Mouse (Mus musculus) forebrain, embryonic 12.5 days (tissue): ENCODE results near the gene Ntf3. TPM values are rescaled to one million over a fixed set of nuclear protein-coding genes. Genes with fewer than 3 reads are reported as not detected.

Experiments used
- ATAC-seq: fragments of 200-750 bp; cut with Nextera tagmentation; 2 replicates; pipeline ENCODE4 v1.8.0; 2017; ENCODE audit warnings: moderate TSS enrichment; ENCODE audit not compliant: low FRiP score
- H3K27ac ChIP-seq: fragments of 300-500 bp; sonication (generic); 2 replicates; pipeline ENCODE4 v1.5.1; 2016; ENCODE audit warnings: mild to moderate bottlenecking
- H3K27me3 ChIP-seq: fragments of 300-500 bp; sonication (generic); 2 replicates; pipeline ENCODE4 v1.6.1; 2016; ENCODE audit warnings: mild to moderate bottlenecking
- H3K36me3 ChIP-seq: fragments of 300-500 bp; sonication (generic); replicated peaks from 2 replicates; pipeline ENCODE4 v1.6.1; 2016; ENCODE audit warnings: mild to moderate bottlenecking
- H3K4me1 ChIP-seq: fragments of 300-500 bp; sonication (generic); 2 replicates; pipeline ENCODE4 v1.6.1; 2016
- H3K4me2 ChIP-seq: fragments of 300-500 bp; sonication (generic); 2 replicates; pipeline ENCODE4 v1.6.1; 2016; ENCODE audit warnings: mild to moderate bottlenecking, moderate library complexity
- H3K4me3 ChIP-seq: fragments of 300-500 bp; sonication (generic); replicated peaks from 2 replicates; pipeline ENCODE4 v1.5.1; 2016; ENCODE audit warnings: mild to moderate bottlenecking
- H3K9ac ChIP-seq: fragments of 300-500 bp; sonication (generic); 2 replicates; pipeline ENCODE4 v1.6.1; 2016; ENCODE audit warnings: mild to moderate bottlenecking
- H3K9me3 ChIP-seq: fragments of 300-500 bp; sonication (generic); 2 replicates; pipeline ENCODE4 v1.6.1; 2016
- WGBS: fragments of 180-500 bp; shearing (Covaris S2); methylation state at CpG from one replicate; pipeline ENCODE4 v1.1.7; 2016; 5-methylcytosine and 5-hydroxymethylcytosine counted together
- polyA plus RNA-seq: library from polyadenylated mRNA; unstranded; fragments of >200 nt; fragmentation: Nextera tagmentation; extraction: Ambion mirVana; gene quantifications from 2 replicates; pipeline ENCODE4 v1.2.1, GENCODE M21; 2016

The Ntf3 gene
- polyA plus RNA-seq, 1 experiment from 2014 or later, result 3.2 TPM

GRCm38 (mm10) chr6:126167208-126167590 lies 489 bp upstream of the Ntf3 start:
- under 1% methylated on average over 6 of the region's 6 CpGs for WGBS
- H3K9ac ChIP-seq, result no peak overlapping the region

DNA sequence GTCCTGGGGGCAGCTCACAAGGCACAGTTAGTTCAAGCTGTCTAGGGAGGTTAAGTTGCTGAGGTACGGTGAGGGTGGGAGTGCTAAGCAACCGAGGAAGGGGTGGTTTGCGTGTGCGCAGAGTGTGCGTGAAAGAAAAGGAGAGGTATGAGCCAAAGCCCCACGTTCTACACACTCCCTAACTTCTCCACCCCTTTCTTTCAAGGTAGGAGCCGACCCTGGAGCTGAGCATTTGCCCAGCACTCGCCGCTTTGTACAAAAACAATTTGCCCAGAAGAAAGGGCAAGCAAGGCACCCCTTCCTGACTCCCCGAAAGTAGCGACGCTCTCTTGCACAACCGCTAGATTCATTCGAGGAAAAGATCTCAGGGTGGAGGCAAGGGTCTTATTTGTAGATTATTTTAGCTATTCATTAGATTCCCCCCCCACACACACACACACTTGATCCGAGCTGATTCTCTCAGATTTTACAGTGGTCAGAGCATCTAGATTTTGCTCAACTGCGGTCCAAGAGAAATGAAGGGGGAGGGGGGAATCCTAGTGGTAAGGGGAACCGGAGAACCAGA lies 1.0 kb downstream of the Ntf3 start:
- Histone ChIP-seq H3K4me1 (peaks cover 54% of the 10 kb centered on the region), H3K36me3 (no peaks in the 10 kb centered on the region), H3K27ac (no peak overlapping the region), H3K9me3 (no peaks in the 10 kb centered on the region), H3K27me3 (peaks cover 75% of the 10 kb centered on the region), H3K4me2 (peak overlapping the region; percentile 60), H3K4me3 (peak overlapping the region; percentile 31; the same call in 1 of the 2 replicates), H3K9ac (no peak overlapping the region)
- 2% methylated on average over 17 of the region's 17 CpGs for WGBS
- ATAC-seq, result no peak

More at GRCm38 (mm10) chr6:126167208-126167590, 489 bp upstream of the Ntf3 start:
- peaks cover 50% of the 10 kb centered on the region for H3K4me1 ChIP-seq
- no peaks in the 10 kb centered on the region for H3K9me3 ChIP-seq
- H3K27ac ChIP-seq, result no peak overlapping the region
- H3K4me3 ChIP-seq, result peak overlapping the region; percentile 31
- H3K36me3 ChIP-seq, result no peaks in the 10 kb centered on the region
- H3K4me2 ChIP-seq, result peak overlapping the region; percentile 60
- peaks cover 60% of the 10 kb centered on the region for H3K27me3 ChIP-seq
- no peak for ATAC-seq

GRCm38 (mm10) chr6:126164781-126165180 lies 1.9 kb downstream of the Ntf3 start:
- Histone ChIP-seq H3K4me3 (peak overlapping the region; percentile 36), H3K9me3 (no peaks in the 10 kb centered on the region), H3K27ac (no peak overlapping the region), H3K9ac (peak overlapping the region; percentile 25; the same call in 1 of the 2 replicates), H3K4me1 (peaks cover 54% of the 10 kb centered on the region), H3K27me3 (peaks cover 83% of the 10 kb centered on the region), H3K36me3 (no peaks in the 10 kb centered on the region), H3K4me2 (peak overlapping the region; percentile 68)
- WGBS, result under 1% methylated on average over 27 of the region's 27 CpGs
- ATAC-seq, result peak; percentile 50; the same call in 1 of the 2 replicates

DNA sequence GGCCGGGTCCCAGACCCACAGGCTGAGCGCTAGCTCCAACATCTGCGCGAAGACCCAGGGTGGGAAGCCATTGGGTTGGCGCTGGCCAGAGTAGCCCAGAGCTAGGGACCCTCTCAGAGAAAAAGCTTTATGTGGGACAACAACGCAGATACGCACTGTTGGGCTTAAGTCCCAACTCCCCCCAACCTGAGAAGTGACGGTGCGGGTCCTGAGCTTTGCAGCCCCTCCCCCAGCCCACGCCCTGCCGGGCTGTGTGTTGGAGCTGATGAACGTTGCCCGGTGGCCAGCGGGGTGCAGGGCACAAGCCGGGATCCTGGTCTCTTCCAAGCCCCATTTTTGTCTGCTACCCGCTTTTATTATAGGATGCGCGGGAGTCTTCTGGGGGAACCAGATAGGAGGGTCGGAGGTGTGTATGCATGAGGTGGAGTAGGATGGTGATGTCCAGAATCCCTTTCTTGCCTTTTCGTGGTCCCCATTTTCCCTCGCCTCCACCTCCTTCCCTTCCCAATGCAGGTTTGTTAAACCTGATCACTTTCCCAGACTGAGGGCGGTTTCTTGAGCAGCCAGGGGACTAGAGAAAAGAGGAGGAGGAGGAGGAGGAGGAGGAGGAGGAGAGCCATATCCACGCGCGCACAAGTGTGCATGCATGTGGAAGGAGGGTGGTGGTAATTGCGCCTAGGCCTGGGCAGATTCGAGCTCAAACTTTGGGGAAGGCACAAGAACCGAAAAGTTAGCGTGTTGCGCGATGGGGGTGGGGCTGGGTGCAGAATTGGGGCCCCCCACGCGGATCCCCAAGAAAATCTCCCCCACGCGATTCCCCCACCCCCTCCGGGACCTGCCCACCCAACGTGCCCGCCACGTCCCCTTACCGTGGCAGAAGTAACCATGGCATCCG lies 2.6 kb downstream of the Ntf3 start:
- H3K36me3 ChIP-seq, result no peaks in the 10 kb centered on the region
- peak overlapping the region; percentile 68 for H3K4me2 ChIP-seq
- H3K4me3 ChIP-seq, result peak overlapping the region; percentile 36
- peak; percentile 27; the same call in 1 of the 2 replicates for ATAC-seq
- peaks cover 54% of the 10 kb centered on the region for H3K4me1 ChIP-seq
- peaks cover 84% of the 10 kb centered on the region for H3K27me3 ChIP-seq
- no peak overlapping the region for H3K27ac ChIP-seq
- H3K9ac ChIP-seq, result peak overlapping the region; percentile 38
- no peaks in the 10 kb centered on the region for H3K9me3 ChIP-seq
- WGBS, result under 1% methylated on average over 41 of the region's 41 CpGs

DNA sequence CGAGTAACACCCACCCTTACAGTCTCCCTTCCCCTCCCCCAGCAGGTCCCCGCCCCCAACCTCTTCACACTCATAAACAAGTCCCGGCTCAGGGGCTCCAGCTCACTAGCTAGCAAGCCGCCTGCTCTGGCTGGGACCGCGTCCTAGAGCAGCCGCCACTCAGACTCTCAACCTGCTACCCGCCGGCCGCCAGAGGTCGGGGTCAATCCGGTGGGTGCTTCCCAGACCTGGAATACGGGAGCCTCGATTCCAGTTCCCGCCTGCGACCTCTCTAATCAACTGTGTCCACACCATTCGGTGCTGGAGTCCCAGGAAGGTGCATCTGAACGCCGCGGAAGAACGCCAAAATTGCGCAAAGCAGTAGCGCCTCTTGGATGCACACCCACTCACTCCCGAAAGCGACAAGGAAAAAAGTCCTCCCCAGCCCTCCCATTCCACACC lies 3.5 kb downstream of the Ntf3 start:
- H3K4me3 ChIP-seq, result peak overlapping the region; percentile 36
- peaks cover 79% of the 10 kb centered on the region for H3K27me3 ChIP-seq
- peaks cover 6% of the 10 kb centered on the region; the same call in 1 of the 2 replicates for H3K9me3 ChIP-seq
- ATAC-seq, result peak; percentile 40
- under 1% methylated on average over 25 of the region's 25 CpGs for WGBS
- peaks cover 54% of the 10 kb centered on the region for H3K4me1 ChIP-seq
- no peak overlapping the region for H3K27ac ChIP-seq
- H3K36me3 ChIP-seq, result no peaks in the 10 kb centered on the region
- H3K4me2 ChIP-seq, result peak overlapping the region; percentile 68
- H3K9ac ChIP-seq, result peak overlapping the region; percentile 38; the same call in 1 of the 2 replicates

- H3K9me3 ChIP-seq, result peaks cover 8% of the 10 kb centered on the region; the same call in 1 of the 2 replicates
- peak; percentile 25; the same call in 1 of the 2 replicates for ATAC-seq
- peaks cover 54% of the 10 kb centered on the region for H3K4me1 ChIP-seq
- 10% methylated on average over 10 of the region's 10 CpGs for WGBS
- H3K36me3 ChIP-seq, result no peaks in the 10 kb centered on the region
- H3K27ac ChIP-seq, result no peak overlapping the region
- peak overlapping the region; percentile 36 for H3K4me3 ChIP-seq
- peaks cover 74% of the 10 kb centered on the region for H3K27me3 ChIP-seq
- peak overlapping the region; percentile 68 for H3K4me2 ChIP-seq
- peak overlapping the region; percentile 38 for H3K9ac ChIP-seq
These were observed 4.4 kb downstream of the Ntf3 start for GRCm38 (mm10) chr6:126162351-126162758.

DNA sequence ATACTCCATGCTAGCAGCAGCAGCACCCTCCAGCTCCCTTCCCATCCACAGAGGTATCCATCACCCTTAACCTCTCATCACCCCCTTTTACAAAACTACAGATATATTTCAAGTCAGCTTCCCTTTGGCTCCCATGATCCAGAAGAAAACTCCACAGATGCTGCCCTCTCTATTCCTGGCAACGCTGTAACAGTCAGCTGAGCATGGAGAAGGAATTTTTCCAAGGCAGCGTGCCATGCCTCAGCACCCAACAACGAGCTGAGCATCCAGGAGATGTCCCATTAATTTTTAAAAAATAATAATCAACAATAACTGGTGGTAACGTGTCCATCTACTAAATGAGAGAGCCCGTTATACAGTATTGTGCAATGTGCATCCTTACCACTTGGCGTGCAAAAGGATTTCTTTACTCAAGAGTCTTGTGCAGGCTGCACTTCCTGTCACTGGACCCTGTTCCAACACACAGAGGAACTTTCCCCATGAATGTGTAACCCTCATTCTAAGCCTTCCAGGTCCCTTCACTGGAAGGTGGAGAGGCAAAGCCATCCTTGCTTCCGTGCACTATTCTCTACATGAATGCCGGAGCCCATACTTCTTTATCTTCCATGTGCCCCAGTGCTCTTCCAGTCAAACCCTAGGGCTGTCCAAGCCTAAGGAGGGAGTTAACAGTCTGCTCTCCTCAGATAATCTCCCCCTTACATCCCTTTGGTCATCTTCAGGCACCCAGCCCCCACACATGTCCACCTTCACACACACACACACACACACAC lies 5.0 kb downstream of the Ntf3 start:
- H3K9ac ChIP-seq, result no peak overlapping the region
- no peak for ATAC-seq
- H3K4me1 ChIP-seq, result peaks cover 48% of the 10 kb centered on the region
- WGBS, result 54% methylated on average over 8 of the region's 8 CpGs
- peaks cover 8% of the 10 kb centered on the region; the same call in 1 of the 2 replicates for H3K9me3 ChIP-seq
- H3K27me3 ChIP-seq, result peaks cover 72% of the 10 kb centered on the region
- no peaks in the 10 kb centered on the region for H3K36me3 ChIP-seq
- H3K4me3 ChIP-seq, result peak overlapping the region; percentile 36; the same call in 1 of the 2 replicates
- H3K27ac ChIP-seq, result no peak overlapping the region
- H3K4me2 ChIP-seq, result peak overlapping the region; percentile 68

- H3K4me3 ChIP-seq, result no peak overlapping the region
- no peak overlapping the region for H3K4me2 ChIP-seq
- 77% methylated on average over 5 of the region's 5 CpGs for WGBS
- no peak overlapping the region for H3K27ac ChIP-seq
- no peak for ATAC-seq
- no peaks in the 10 kb centered on the region for H3K36me3 ChIP-seq
- H3K27me3 ChIP-seq, result peaks cover 66% of the 10 kb centered on the region
- peaks cover 8% of the 10 kb centered on the region; the same call in 1 of the 2 replicates for H3K9me3 ChIP-seq
- H3K9ac ChIP-seq, result no peak overlapping the region
- H3K4me1 ChIP-seq, result peaks cover 32% of the 10 kb centered on the region
These were observed 6.7 kb downstream of the Ntf3 start for GRCm38 (mm10) chr6:126160067-126160411.

DNA sequence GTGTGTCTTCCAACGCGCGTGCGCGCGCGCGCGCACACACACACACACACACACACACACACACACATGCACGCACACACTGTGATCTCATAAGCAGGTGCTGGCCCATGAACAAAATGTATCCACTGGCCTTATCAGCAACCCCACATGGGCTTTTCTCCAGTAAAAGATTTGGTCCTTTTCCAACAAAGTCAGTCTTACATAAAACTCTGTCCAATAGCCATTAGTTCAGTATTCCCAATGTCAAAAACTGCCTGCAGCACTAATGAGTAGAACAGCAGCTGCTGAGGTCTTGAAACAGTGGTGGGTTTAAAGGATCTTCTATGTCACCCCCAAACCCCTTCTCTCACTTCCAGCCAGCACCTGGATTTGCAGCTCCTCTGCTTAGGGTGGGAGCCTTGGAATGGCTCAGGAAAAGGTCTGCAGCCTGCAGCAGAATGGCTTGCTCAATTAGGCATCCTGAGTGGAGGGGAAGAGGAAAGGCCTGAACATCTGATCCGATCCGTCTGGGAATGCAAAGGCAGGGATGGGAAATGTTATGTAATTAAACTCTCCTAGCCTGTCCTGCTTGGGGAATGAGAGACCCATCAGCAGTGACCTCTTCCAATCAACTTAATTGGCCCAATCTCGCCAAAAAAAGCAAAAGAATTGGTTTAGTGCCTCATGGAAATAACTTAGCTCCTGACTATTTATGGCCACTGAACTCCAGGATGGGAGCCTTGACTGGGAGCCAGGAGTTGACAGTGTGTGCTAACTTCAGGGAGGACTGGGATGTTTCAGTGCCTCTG lies 7.2 kb downstream of the Ntf3 start:
- H3K27me3 ChIP-seq, result peaks cover 65% of the 10 kb centered on the region

GRCm38 (mm10) chr6:126155928-126156327 lies 10.8 kb downstream of the Ntf3 start:
- no peak for ATAC-seq
- Histone ChIP-seq H3K4me3 (no peak overlapping the region), H3K36me3 (no peaks in the 10 kb centered on the region), H3K4me1 (no peaks in the 10 kb centered on the region), H3K4me2 (no peak overlapping the region), H3K9me3 (peaks cover 8% of the 10 kb centered on the region; the same call in 1 of the 2 replicates), H3K27me3 (peaks cover 29% of the 10 kb centered on the region), H3K27ac (no peak overlapping the region), H3K9ac (no peak overlapping the region)
- 94% methylated on average over 2 of the region's 2 CpGs for WGBS

More for the DNA sequence above, 7.2 kb downstream of the Ntf3 start:
- H3K4me1 ChIP-seq, result peaks cover 27% of the 10 kb centered on the region
- H3K9me3 ChIP-seq, result peaks cover 8% of the 10 kb centered on the region; the same call in 1 of the 2 replicates
- WGBS, result 84% methylated on average over 13 of the region's 13 CpGs
- H3K4me3 ChIP-seq, result no peak overlapping the region
- no peaks in the 10 kb centered on the region for H3K36me3 ChIP-seq
- H3K9ac ChIP-seq, result no peak overlapping the region
- no peak for ATAC-seq
- no peak overlapping the region for H3K27ac ChIP-seq
- no peak overlapping the region for H3K4me2 ChIP-seq

GRCm38 (mm10) chr6:126154372-126154982 lies 12.2 kb downstream of the Ntf3 start:
- Histone ChIP-seq H3K27ac (no peak overlapping the region), H3K9ac (no peak overlapping the region), H3K4me3 (no peak overlapping the region), H3K9me3 (peaks cover 8% of the 10 kb centered on the region; the same call in 1 of the 2 replicates), H3K27me3 (peaks cover 18% of the 10 kb centered on the region), H3K4me1 (no peaks in the 10 kb centered on the region), H3K36me3 (no peaks in the 10 kb centered on the region), H3K4me2 (no peak overlapping the region)
- WGBS, result 48% methylated on average over 8 of the region's 8 CpGs
- no peak for ATAC-seq
